Mouse (Mus musculus): Measurements from ENCODE around the gene Efcc1. TPM values are rescaled to one million over a fixed set of nuclear protein-coding genes. Genes with fewer than 3 reads are reported as not detected.

The Efcc1 gene
- total and polyA plus RNA-seq, 3 experiments = 0.11 to 2.3 TPM; not detected in 1

GRCm38 (mm10) chr6:87722631-87723030, 8.0 kb upstream of the Efcc1 start:
- H3K4me1 ChIP-seq (ENCODE audit: insufficient read depth, low read depth, low read length) = peaks cover 19% of the 10 kb centered on the region
- no peaks in the 10 kb centered on the region for H3K9me3 ChIP-seq (replicated peaks)
- H3K27me3 ChIP-seq (ENCODE audit: insufficient read depth, low read length) = peaks cover 49% of the 10 kb centered on the region
- no peak for TF ChIP-seq GATA1 (IDR thresholded peaks at IDR 0.05; ENCODE audit: borderline replicate concordance, low read length)
- no peak for TF ChIP-seq TAL1 (conservative IDR thresholded peaks at IDR 0.05; ENCODE audit: low read depth, low read length)
- no peak for TF ChIP-seq CTCF (IDR thresholded peaks at IDR 0.05; ENCODE audit: low read depth, low read length)
- no peak for DNase-seq (ENCODE audit: low spot score)
- no peak overlapping the region for H3K4me3 ChIP-seq (ENCODE audit: low read depth, low read length)
- ATAC-seq (ENCODE audit: extremely low read depth, insufficient number of reproducible peaks, low FRiP score, poor library complexity, severe bottlenecking) = no peak
- H3K36me3 ChIP-seq (replicated peaks) = no peaks in the 10 kb centered on the region

DNA sequence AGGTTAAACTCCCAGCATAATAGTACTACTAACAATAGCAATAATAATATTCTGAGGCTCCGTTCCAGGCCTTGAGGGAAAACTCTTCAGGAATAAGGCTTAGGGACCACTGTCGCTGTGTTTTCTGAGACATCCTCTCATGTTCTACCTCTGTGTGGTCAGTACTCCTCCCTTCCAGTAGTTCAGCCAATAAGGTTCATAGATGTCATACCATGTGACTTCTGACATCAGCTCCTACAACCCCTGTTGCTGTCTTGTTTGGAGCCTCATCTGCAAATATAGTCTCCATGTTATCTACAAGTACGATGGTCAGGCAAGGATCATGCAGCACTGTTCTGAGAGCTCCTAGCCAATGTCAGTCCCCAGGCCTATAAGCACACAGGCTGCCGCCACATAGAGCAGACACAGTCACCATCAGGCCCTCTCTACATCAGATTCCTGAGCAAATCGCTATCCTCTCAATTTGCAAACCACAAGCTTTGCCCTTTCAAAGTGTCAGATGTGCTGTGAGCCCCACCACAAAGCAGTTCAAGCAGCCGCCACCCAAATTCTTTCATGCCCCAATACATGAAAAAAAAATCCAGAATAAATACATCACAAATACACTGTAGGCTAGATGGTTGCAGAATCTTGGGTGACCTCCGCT, 5.3 kb upstream of the Efcc1 start:
- DNase-seq (ENCODE audit: low spot score) (no peak), ATAC-seq (ENCODE audit: extremely low read depth, insufficient number of reproducible peaks, low FRiP score, poor library complexity, severe bottlenecking) (no peak)
- Histone ChIP-seq H3K4me1 (ENCODE audit: insufficient read depth, low read depth, low read length) (peaks cover 16% of the 10 kb centered on the region), H3K27me3 (ENCODE audit: insufficient read depth, low read length) (peaks cover 55% of the 10 kb centered on the region), H3K36me3 (replicated peaks) (no peaks in the 10 kb centered on the region), H3K9me3 (replicated peaks) (peaks cover 2% of the 10 kb centered on the region; the same call in 1 of the 2 replicates), H3K4me3 (ENCODE audit: low read depth, low read length) (no peak overlapping the region)
- TF ChIP-seq CTCF (IDR thresholded peaks at IDR 0.05; ENCODE audit: low read depth, low read length) (no peak), GATA2 (IDR thresholded peaks at IDR 0.05; ENCODE audit: borderline replicate concordance, low read depth, low read length) (no peak), POLR2AphosphoS5 (IDR thresholded peaks at IDR 0.05; ENCODE audit: insufficient replicate concordance, low read depth, low read length) (no peak), TAL1 (conservative IDR thresholded peaks at IDR 0.05; ENCODE audit: low read depth, low read length) (no peak), GATA1 (IDR thresholded peaks at IDR 0.05; ENCODE audit: borderline replicate concordance, low read length) (no peak)

- peaks cover 21% of the 10 kb centered on the region for H3K9me3 ChIP-seq (replicated peaks)
- DNase-seq (ENCODE audit: low spot score) (no peak), ATAC-seq (ENCODE audit: extremely low read depth, insufficient number of reproducible peaks, low FRiP score, poor library complexity, severe bottlenecking) (no peak)
- TF ChIP-seq POLR2AphosphoS5 (IDR thresholded peaks at IDR 0.05; ENCODE audit: insufficient replicate concordance, low read depth, low read length) = no peak
- TF ChIP-seq CTCF (IDR thresholded peaks at IDR 0.05; ENCODE audit: low read depth, low read length) = no peak
- TF ChIP-seq TAL1 (conservative IDR thresholded peaks at IDR 0.05; ENCODE audit: low read depth, low read length) = no peak
- TF ChIP-seq GATA1 (IDR thresholded peaks at IDR 0.05; ENCODE audit: borderline replicate concordance, low read length) = no peak
- TF ChIP-seq GATA2 (IDR thresholded peaks at IDR 0.05; ENCODE audit: borderline replicate concordance, low read depth, low read length) = no peak
- no peak overlapping the region for H3K4me3 ChIP-seq (ENCODE audit: low read depth, low read length)
- H3K27me3 ChIP-seq (ENCODE audit: insufficient read depth, low read length) = peaks cover 64% of the 10 kb centered on the region
- H3K4me1 ChIP-seq (ENCODE audit: insufficient read depth, low read depth, low read length) = peaks cover 4% of the 10 kb centered on the region
- H3K36me3 ChIP-seq (replicated peaks) = no peaks in the 10 kb centered on the region
Observed at GRCm38 (mm10) chr6:87728102-87728501, 2.6 kb upstream of the Efcc1 start.

DNA sequence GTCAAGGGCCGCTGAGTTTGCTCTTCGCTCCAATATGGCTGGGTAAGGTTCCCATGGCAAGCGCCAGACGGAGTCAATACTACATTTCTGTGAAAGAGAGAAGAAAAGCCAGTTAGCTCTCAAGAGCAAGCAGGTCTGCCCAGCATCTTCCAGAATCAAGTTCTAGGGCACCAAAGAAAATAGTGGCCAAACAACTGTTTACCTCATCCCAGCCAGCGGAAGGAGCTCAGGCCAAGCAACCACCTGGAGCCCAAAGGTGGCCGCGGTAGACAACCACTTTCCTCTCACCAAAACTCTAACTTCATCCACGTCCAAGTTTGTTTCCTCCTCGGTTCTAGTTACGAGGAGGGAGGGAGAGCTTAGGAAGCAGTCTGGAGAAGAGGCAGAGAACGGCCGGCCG, 528 bp upstream of the Efcc1 start:
- no peak overlapping the region for H3K4me3 ChIP-seq (ENCODE audit: low read depth, low read length)
- peaks cover 75% of the 10 kb centered on the region for H3K27me3 ChIP-seq (ENCODE audit: insufficient read depth, low read length)

DNA sequence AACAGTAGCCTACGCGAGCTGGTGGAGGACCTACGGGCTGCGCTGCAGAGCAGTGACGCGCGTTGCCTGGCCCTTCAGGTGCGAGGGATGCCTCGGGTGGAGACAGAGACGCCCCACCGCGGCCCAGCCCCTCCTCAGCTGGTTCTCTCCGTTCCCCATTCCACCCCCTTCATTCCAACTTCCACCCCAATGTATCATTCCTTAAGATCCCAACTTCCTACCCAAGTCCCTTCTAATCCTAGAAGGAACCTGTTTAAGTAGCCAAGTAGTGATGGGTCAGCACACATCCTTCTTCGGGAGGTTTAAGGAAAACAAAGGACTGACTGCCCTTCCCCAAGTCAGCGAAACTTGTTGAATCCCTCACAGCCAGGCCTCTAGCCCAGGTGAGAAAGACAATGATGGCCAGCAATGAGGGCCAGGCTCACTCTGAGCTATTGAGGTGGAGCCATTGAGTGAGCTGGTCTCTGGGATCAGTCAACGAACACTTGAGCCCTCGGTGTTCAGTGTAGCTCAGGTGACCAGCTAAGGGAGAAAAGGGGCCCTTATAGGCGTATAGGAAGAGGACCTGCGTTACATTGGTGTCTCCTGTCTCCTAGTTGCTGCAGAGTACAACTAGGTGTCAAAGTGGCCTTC, 910 bp downstream of the Efcc1 start:
- DNase-seq (ENCODE audit: low spot score) = no peak
- H3K36me3 ChIP-seq (replicated peaks) = no peaks in the 10 kb centered on the region
- no peak for TF ChIP-seq GATA1 (IDR thresholded peaks at IDR 0.05; ENCODE audit: borderline replicate concordance, low read length)
- no peak for TF ChIP-seq GATA2 (IDR thresholded peaks at IDR 0.05; ENCODE audit: borderline replicate concordance, low read depth, low read length)
- no peak for TF ChIP-seq POLR2AphosphoS5 (IDR thresholded peaks at IDR 0.05; ENCODE audit: insufficient replicate concordance, low read depth, low read length)
- TF ChIP-seq TAL1 (conservative IDR thresholded peaks at IDR 0.05; ENCODE audit: low read depth, low read length) = no peak
- H3K27me3 ChIP-seq (ENCODE audit: insufficient read depth, low read length) = peaks cover 80% of the 10 kb centered on the region
- no peak for ATAC-seq (ENCODE audit: extremely low read depth, insufficient number of reproducible peaks, low FRiP score, poor library complexity, severe bottlenecking)
- no peaks in the 10 kb centered on the region; the same call in 1 of the 2 replicates for H3K4me1 ChIP-seq (ENCODE audit: insufficient read depth, low read depth, low read length)
- H3K9me3 ChIP-seq (replicated peaks) = peaks cover 21% of the 10 kb centered on the region
- H3K4me3 ChIP-seq (ENCODE audit: low read depth, low read length) = peak overlapping the region; percentile 35; the same call in 1 of the 2 replicates

More for the DNA sequence above, 528 bp upstream of the Efcc1 start:
- no peak for ATAC-seq (ENCODE audit: extremely low read depth, insufficient number of reproducible peaks, low FRiP score, poor library complexity, severe bottlenecking)
- peaks cover 21% of the 10 kb centered on the region for H3K9me3 ChIP-seq (replicated peaks)
- no peak for DNase-seq (ENCODE audit: low spot score)
- no peaks in the 10 kb centered on the region; the same call in 1 of the 2 replicates for H3K4me1 ChIP-seq (ENCODE audit: insufficient read depth, low read depth, low read length)
- no peaks in the 10 kb centered on the region for H3K36me3 ChIP-seq (replicated peaks)
- TF ChIP-seq CTCF (IDR thresholded peaks at IDR 0.05; ENCODE audit: low read depth, low read length) (no peak), TAL1 (conservative IDR thresholded peaks at IDR 0.05; ENCODE audit: low read depth, low read length) (no peak)

GRCm38 (mm10) chr6:87732151-87733011, 1.7 kb downstream of the Efcc1 start:
- H3K9me3 ChIP-seq (replicated peaks) = peaks cover 21% of the 10 kb centered on the region
- no peak overlapping the region for H3K4me3 ChIP-seq (ENCODE audit: low read depth, low read length)
- no peaks in the 10 kb centered on the region; the same call in 1 of the 2 replicates for H3K4me1 ChIP-seq (ENCODE audit: insufficient read depth, low read depth, low read length)
- DNase-seq (ENCODE audit: low spot score) (no peak), ATAC-seq (ENCODE audit: extremely low read depth, insufficient number of reproducible peaks, low FRiP score, poor library complexity, severe bottlenecking) (no peak)
- TF ChIP-seq GATA2 (IDR thresholded peaks at IDR 0.05; ENCODE audit: borderline replicate concordance, low read depth, low read length) (no peak), POLR2AphosphoS5 (IDR thresholded peaks at IDR 0.05; ENCODE audit: insufficient replicate concordance, low read depth, low read length) (no peak)
- H3K27me3 ChIP-seq (ENCODE audit: insufficient read depth, low read length) = peaks cover 80% of the 10 kb centered on the region
- no peaks in the 10 kb centered on the region for H3K36me3 ChIP-seq (replicated peaks)
